Mouse (Mus musculus) right cerebral cortex, postnatal 10 days (tissue): ENCODE data around the gene Slc30a3.
A peak's percentile ranks its signal among the peaks of the same experiment; 100 is the strongest.

Experiments
- DNase-seq, 2 experiments: peaks; one replicate each; pipeline ENCODE4 v3.0.0; 2021; ENCODE audit warnings: low spot score in 2 of 2

Gene Slc30a3

DNA sequence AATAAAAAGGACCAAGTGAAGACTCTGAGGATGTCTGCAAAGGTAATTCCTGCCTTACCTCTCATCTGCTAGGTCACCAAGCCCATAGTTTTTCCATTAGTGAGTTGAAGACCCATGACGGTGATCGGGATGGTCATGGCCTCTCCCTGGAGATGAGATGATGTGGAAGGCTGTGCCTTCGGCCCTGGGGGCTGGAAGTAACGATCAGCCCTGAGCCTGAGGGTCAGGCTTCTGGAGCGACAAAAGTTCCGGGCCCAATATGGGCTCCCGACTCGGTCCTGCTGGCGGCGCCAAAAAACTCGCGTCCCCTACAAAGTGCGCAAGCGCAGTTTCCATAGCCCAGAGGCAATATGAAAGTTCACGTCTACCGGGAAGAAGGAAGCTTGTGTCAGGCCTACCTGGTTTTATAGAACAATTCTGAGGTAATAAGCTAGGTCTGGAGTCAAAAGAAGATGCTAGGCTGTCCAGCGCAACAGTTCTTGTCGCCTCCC is at the start of gene Slc30a3:
Gene Slc30a3 (minus strand): TSS at position 238 of the 491 bp plus-strand sequence.
- DNase-seq, result no peak

DNA sequence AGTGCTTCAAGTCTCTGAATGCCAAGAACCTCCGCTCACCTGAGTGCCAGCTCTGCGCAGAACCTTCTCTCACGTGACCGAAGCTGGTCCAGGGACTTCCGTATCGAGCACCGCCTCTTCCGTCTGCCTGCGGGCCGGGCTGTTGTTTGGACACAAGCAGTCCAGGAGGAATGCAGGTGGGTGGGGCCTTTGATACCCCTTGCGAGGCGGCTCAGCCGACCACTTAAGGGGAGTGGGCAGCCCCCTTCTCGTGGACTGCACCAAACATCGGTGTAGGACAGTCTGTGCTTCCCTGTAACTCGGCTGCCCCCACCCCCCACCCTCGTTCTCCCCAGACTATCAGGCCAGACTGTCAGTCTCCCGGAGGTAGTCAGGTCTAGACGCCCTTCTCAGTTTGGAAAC is 46.1 kb upstream of the Slc30a3 start, which contains the start of gene Mpv17:
Gene Mpv17 (minus strand): TSS at position 100 of the 402 bp plus-strand sequence.
- peak; percentile 88 to 93 for DNase-seq

DNA sequence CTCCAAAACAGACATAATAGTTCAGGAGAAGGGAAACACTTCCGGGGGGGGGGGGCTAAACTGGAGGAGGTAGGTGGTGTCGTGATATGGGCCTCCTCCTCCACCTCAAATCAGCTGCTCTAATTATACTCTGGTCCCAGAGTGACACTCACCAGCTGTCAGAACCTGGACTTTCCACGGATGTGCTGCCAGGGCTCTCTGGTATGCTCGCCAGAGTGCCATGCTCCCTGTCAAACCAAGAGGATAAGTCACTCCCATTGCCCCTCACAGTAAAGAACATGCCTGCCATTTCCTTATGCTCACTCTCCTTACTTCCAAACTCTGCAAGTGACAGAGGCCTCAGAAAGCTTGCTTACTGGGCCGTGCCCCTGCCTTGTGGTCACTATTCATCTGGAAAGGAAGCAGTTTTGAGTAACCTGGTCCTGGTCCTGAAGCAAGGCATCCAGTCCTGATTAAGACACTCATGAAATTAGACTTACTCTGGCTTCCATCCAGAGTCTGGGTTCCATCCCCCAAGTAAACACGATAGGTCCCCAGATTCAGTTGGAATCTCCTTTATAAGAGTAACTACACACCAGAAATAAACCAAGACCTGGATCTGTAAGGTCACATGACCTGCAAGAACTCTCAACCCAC is 45.6 kb upstream of the Slc30a3 start:
- DNase-seq, result peak in 1 of 2 experiments; percentile 30

DNA sequence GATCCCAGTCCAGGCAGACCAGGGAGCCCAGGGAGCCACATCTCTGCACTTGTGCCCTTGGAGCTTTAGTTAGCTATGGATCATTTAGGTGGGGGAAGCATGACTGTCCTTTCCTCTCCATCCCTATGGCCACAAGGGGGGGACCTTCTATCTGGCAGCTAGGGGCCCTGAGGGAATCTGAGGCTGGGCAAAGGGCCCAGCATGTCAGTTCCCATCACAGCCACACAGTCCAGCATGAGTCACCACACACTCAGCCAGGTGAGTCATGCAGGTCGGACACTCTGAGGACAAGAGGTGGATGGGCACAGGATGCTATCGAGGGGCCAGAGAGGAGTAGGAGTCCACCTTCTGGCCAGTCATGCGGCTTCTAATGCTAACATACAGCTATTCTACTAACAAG is 43.7 kb upstream of the Slc30a3 start:
- DNase-seq, result no peak

DNA sequence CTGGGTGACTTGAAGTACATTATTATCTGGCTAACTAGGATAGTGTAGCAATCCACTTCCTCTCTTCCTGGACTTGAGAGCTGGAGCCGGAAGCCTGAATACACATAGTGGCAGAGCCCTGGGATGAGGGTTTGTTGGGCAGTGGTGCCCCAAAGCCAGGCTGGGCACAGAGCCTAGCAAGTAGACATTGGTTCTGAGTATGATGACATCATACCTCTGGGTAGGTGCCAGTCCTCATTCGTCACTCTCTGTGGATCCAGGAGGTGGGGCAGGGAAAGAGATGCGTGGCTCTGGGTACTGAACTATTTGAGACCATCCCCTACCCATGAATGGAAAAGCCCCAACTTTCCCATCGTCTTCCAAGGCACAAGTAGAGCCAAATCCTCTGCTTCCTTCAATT is 41.7 kb upstream of the Slc30a3 start:
- no peak for DNase-seq

DNA sequence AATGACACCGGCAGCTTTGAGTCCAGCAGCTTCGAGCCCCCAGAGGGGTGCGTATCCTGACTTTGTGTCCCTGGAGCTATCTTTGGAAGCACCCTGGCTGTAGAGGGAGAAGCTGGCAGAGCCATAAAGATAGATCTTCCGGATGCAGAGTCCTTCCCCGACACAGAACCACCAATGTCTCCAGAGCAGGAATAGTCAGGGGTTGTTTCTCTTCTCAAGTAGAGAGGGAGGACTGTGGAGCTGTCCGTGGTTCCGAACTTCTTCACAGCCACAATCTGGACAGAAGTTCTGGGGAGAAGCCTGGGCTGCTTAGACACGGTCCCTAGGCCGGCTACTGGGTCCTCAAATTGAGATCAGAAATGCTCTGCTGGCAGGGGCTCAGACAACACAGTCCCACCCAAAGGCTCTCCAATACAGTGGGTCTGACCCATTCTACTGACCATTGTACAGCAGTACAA is 31.0 kb upstream of the Slc30a3 start:
- DNase-seq, result no peak

DNA sequence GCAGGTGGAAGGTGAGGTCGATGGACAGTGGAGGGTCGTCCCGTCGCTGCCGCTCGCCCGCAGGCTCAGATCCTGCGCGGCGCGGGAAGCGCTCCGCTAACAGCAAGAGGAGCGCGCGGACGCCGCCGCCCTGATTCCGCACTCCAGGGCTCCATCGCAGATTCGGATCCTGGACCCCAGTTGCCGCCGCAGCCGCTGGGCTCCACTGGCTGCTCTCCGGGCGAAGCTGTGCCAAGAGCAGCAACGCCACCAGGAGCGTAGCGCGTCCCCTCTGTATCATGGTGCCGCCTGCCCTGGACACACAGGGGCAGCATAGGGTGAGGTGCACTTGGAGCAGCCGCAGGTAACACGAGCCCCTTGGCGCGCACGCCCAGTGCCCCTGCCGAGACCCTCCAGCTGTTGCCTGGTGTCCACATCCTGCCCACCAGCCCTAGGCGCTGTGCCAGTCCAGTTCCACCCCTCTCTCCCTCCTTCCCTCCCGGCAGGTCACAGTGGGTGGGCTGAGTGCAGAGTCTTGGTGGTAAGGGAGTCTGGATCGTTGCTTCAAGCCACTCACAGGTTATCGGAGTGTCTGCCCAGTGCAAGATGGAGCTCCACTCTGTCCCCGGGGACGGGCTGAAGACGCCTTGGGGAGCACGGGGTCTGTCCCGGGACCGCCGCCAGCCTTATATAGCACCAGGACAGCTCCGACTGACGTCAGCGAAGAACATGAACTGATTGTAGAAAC is 30.4 kb upstream of the Slc30a3 start, which contains the start of gene Ucn:
Gene Ucn (minus strand): TSS at position 589 of the 727 bp plus-strand sequence.
- peak in 1 of 2 experiments; percentile 37 for DNase-seq

DNA sequence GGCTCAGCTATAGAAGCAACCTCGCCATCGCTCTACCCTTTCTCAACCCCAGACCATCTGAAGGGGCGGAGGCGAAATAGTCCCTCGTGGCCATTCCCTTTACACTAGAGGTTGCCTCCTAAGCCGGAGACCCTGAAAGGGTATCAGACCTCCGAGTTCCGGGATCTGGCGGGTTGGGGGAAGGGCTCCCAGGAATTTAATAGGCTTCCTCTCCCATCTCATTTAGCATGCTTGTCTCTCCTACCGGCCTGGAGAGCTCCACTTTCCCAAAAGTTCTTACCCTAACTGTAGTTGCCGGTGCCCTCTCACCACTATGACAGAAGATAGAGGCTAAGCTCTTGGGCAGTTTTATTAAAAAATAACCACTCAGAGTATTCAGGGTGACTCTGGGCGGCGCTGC is 29.6 kb upstream of the Slc30a3 start:
- DNase-seq, result no peak

DNA sequence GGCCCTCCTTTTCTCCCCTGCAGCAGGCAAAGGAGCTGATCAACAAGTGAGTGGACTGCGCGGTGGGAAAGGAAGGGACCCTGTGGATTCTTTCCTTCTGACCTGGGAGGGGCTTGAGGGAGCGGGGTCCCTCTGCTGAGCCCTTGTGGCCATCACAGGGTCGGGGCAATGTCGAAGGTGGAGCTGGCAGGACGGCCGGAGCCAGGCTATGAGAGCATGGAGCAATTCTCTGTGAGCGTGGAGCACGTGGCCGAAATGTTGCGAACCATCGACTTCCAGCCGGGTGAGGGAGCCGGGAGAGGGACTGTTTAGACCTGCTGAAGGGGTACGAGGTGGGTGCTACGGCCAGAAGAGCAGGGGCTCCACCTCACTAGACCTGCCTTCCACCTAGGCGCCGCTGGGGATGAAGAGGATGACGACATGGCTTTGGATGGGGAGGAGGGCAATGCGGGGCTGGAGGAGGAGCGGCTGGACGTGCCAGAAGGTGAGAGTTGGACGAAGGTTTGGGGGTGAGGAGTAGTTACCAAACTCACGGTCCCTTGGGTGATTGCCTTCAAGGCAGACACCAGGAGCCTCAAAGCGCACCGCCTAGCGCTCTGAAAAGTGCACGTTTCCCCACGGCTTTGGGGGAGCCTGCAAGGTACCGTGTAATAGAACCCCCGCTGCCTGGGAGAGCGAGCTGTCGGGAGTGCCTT is 28.8 kb upstream of the Slc30a3 start:
- peak in 1 of 2 experiments; percentile 32 for DNase-seq

DNA sequence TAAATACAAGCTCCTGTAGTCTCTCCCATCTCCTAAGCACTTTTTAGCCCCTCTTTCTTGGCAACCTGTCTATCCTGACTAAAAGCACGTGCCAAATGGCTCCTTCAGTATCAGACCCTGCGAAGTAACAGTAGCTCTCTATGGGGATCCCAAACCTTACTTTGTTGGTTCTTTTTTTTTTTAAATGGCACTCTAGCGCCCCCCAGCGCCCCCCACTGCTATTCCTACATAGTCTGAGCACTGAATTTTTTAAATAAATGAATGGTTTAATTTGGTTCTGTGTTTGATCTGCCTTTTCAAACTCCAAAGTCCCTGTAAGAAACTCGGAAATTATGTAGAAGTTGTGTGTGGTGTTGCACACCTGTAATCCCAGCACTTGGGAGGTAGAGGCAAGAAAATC is 18.0 kb upstream of the Slc30a3 start:
- no peak for DNase-seq

DNA sequence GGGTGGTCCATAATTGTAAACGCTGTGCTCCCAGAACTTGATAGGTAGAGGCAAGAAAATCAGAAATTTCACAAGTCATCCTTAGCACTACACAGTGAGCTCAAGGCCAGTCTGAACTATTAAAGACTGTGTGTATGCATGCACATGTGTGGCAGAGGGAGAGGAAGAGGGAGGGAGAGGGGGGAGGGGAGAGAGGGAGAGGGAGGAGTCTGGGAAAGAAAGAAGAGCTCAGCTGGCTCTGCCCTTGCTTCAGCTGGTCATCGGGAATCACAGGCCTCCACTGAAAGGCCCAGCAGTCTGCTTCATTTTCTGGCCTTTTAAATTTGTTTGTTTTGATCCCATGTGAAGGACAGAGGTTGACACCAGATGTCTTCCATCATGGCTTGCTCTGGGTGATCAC is 15.4 kb upstream of the Slc30a3 start:
- DNase-seq, result no peak

DNA sequence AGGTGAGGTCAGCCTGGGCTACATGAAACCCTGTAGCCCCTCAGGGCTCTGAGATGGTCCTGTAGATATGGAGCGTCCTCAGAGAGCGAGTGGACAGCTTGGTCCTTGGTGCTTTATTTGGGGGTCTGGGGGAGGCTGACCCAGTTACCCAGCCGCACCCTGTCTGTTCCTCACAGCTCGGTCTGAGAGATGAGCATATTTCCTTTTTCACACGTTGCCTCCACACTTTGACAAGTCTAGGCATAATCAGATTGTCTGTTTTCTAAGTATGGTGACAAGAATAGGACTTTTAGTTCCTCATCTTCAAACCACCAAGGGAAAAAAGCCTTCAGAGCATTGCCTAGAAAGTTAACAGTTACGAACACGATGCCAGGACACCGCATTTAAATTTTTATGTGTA is 13.1 kb upstream of the Slc30a3 start:
- DNase-seq, result peak; percentile 43 to 74

DNA sequence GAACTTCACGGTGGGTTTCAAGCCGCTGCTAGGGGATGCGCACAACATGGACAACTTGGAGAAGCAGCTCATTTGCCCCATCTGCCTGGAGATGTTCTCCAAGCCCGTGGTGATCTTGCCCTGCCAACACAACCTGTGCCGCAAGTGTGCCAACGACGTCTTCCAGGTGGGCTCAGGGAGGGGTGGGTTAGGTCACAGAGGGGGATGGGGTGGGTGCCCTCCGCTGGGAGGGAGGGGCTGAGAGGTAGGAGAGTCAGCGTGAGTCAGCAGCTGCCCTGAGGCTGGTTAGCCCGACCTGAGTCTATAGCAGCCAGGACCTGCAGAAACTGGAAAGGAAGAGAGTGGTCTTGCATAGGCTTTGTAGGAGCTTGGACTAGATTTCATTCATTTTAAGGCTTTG is 8.9 kb upstream of the Slc30a3 start:
- no peak for DNase-seq

DNA sequence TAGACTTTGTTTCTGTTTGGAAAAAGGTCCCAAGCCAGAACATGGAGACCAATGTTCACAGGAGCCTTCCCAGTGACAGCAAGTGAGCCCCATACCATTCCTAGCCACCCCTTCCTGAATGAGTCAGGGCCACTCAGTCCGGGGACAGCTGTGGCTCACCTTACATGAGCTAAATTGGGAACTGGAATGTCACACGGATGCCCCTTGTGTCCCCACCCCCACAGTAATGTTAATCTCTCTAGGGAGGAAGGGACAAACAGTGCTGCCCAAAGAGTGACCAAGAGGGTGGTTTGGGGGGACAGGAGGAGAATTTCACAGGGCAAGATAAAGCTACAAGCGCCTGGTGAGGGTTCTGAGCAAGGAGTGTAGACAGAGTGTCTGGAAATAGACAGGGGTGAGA is 8.3 kb upstream of the Slc30a3 start, which contains the start of gene Trim54:
Gene Trim54 (plus strand): TSS at position 359 of the 400 bp plus-strand sequence.
- no peak for DNase-seq

DNA sequence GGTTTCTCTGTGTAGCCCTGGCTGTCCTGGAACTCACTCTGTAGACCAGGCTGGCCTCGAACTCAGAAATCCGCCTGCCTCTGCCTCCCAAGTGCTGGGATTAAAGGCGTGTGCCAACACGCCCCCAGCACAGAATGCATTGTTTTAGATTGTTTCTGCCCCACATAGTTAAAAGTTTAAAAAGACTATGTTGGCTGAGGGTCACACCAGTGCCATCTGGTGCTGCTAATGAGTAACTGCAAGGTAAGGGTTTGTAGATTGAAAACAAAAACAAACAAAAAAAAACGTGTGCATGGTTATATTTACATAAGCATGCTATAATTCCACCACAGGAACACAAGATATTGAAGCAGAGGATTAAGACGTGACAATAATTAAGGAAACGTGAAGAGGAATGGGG is 2.7 kb upstream of the Slc30a3 start:
- no peak for DNase-seq

DNA sequence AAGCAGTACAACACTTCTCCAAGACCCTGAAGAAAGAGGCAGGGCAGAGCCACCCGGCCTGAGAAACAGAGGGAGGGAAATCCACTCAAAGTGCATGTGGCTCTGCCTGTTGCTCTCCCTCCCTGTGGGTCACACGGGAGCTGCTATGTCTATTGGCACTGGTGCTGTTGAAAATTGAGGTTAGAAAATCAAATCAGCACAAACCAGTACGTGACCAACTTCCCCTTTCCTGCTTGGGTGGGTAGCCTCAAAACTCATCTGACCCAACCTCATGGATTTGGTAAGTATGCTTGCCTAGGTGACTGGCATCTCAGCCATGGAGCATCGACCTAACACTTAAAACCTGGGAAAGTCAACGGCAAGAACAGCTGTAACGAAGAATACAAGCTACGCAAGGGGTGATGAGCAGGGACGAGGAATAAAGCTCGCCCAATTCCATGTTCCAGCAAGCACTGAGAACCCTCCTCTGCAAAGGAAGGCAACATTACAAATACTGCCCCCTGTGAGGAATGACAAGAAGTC is 2.2 kb downstream of the Slc30a3 start, which contains the start of gene Dnajc5g:
Gene Dnajc5g (plus strand): TSS at position 472 of the 522 bp plus-strand sequence.
- no peak for DNase-seq

DNA sequence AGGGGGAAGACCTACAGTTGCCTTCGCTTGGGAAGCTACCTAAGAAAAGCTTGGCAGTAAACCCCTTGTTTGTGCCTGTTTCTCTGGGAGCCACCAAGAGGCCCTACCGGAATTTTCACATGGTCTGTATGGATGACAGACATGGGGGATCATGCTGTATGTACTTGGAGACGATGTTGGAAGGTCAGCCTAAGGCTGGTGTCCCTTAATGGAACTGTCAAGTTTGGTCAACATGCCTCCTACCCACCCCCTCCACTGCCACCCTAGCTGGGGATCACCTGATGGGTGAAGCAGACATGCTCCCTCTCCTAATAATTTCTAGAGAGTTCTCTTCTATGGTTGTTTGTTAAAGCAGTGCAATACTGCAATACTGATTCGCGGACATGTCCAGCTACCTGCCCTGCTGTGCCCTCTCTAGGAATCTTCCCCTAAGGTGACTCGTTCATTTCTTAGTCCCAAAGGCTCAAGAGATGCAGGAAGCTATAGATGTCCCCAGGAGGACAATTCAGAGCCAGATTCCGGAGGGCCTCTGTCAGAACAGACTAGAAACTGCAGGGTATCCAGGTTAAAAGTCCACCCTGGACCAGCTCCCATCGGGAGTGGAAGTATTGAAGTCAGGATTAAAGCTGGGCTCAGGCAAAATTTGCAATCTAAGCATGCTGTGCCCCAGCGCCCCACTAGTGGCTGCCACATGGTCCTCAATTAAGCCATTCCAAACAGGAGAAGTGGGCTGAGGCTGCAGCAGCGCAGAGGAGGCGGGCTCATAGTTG is 12.1 kb downstream of the Slc30a3 start:
- DNase-seq, result no peak

DNA sequence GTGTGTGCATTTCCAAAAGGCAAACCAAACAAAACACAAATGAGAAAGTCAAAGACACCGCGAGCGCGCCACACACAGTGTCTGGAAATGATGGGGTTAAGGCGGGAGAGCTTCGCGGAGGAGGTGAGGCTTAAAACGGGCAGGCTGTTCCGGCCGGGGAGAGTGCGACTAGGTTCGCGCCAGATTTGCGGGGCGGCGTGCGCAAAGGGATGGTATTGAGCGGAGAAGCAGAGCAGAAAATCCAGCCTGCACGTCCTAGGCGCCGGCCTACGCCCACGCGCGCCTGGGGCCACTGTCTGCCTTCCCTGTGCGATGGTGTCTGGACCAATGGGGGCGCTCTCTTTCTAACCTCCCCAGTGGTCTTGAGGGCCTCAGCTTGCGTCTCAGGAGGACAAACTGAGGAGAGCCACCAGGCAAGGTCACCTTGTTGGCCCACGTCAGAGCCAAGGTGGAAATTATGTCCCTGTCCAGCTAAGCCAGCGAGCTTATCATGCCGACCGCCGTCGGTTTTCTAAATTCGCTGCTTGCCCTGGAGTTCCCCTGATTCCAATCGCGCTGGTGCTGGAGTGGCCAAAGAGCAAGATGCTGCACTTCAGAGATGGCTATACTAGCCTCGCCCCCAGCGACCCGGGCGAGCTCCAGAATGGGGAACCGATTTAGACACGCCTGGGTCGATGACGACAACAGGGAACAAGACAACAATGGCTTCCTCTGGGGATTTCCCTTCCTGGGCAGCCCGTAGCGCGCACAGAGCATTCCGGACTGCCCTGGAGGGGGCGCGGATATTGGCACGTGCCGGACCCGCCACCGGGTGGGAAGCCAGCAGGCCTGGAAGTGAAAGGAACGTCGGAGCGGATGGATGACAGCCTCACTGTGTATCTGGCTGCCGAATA is 13.0 kb downstream of the Slc30a3 start:
- peak; percentile 56 to 60 for DNase-seq

DNA sequence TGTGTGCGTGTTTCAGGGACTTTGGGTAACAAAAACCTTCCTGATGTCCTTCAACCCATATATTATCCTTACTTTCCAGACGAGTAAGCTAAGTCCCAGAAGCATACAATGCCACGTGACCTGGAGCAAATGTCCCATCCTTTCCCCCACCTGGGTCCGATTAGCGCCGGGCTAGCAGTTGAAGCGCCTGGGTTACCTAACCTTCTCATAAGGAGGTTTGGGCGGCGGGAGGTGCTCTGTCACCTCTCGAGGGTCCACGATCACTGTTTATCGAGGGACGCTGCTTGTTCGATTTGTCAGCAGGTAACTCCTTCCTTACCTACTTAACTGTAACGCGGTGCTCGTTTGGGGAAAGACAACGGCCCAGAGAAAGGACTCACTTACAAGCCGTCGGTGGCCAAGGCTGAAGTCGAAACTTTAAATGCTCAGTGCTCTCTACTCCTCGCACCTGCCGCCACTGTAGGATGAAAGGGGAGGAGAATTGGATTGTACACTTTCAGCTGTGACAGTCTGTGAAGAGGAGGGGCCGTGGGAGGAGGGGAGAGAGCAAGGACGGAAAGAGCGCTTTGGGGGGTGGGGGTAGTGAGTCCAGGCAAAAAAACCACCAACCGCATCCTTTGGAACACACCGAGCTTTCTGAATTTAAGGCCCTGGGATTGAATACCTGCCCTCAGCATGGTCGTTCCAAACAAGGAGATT is 13.8 kb downstream of the Slc30a3 start:
- peak in 1 of 2 experiments; percentile 39 for DNase-seq
